Mouse (Mus musculus): ENCODE data around the gene Ubap2l. TPM values are rescaled to one million over a fixed set of nuclear protein-coding genes. Genes with fewer than 3 reads are reported as not detected.

Ubap2l gene
- polyA plus RNA-seq, 1 experiment from 2014 or later = 57.4 TPM

DNA sequence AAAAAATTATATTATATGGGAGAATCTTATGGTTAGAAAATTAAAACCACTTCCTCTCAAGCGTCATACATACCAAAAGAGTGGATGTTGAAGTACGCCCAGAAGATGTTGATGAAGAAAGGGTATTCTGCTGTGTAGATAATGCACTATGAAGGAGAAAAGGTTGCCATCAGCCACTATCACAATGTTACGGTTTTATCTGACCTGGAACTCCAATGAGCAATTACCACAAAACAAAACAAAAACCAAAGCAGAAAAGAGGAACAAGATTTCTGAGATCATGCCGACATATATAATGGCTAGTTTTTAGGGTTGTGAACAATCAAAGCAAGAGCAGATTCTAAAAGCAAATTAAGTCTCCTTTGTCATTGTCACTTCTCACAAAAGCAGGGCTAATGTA is 35.8 kb downstream of the Ubap2l start:
- DNase-seq (no peak), ATAC-seq (no peak)
- TF ChIP-seq EP300 (IDR thresholded peaks at IDR 0.05; ENCODE audit: low read depth) = no peak
- TF ChIP-seq CTCF (IDR thresholded peaks at IDR 0.05; ENCODE audit: low read depth) = no peak
- Histone ChIP-seq H3K4me3 (ENCODE audit: low read depth, low read length) (no peak overlapping the region), H3K27me3 (ENCODE audit: insufficient read depth, low read length) (no peaks in the 10 kb centered on the region), H3K9me3 (ENCODE audit: low read length) (no peaks in the 10 kb centered on the region), H3K36me3 (replicated peaks; ENCODE audit: insufficient read depth, low read length) (peaks cover 96% of the 10 kb centered on the region), H3K4me2 (ENCODE audit: low read depth, low read length) (no peak overlapping the region), H3K27ac (ENCODE audit: low read depth) (no peak overlapping the region), H3K4me1 (ENCODE audit: insufficient read depth) (no peaks in the 10 kb centered on the region), H3K9ac (replicated peaks) (no peak overlapping the region)
- WGBS (ENCODE audit: insufficient replicate concordance) = 76% methylated on average over 4 of the region's 4 CpGs

DNA sequence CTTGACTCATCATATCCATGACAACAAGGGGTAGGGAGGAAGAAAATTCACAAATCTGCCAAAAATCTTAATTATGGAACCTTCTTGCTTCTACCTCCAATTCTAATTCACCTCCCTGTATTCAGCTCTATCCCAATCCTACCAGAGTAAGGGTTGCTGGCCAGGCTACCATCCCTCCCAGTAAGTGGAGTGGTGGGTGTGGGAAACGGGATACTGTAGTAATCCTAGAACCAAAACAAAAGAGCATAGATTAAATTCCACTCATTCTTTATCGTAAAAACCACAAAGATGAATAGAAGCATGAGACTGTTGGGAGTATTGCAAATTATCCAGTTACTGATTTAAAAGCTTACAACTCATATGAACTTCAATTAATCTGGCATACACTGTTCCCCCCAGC is 42.1 kb downstream of the Ubap2l start:
- H3K4me3 ChIP-seq (ENCODE audit: low read depth, low read length) = no peak overlapping the region
- no peak for ATAC-seq
- WGBS (ENCODE audit: insufficient replicate concordance) = 76% methylated on average over 2 of the region's 2 CpGs
- no peaks in the 10 kb centered on the region for H3K27me3 ChIP-seq (ENCODE audit: insufficient read depth, low read length)
- peaks cover 85% of the 10 kb centered on the region for H3K36me3 ChIP-seq (replicated peaks; ENCODE audit: insufficient read depth, low read length)
- H3K4me2 ChIP-seq (ENCODE audit: low read depth, low read length) = no peak overlapping the region
- no peak for DNase-seq
- TF ChIP-seq EP300 (IDR thresholded peaks at IDR 0.05; ENCODE audit: low read depth) (no peak), CTCF (IDR thresholded peaks at IDR 0.05; ENCODE audit: low read depth) (no peak)
- no peaks in the 10 kb centered on the region for H3K4me1 ChIP-seq (ENCODE audit: insufficient read depth)
- no peaks in the 10 kb centered on the region for H3K9me3 ChIP-seq (ENCODE audit: low read length)
- H3K9ac ChIP-seq (replicated peaks) = no peak overlapping the region
- H3K27ac ChIP-seq (ENCODE audit: low read depth) = no peak overlapping the region

DNA sequence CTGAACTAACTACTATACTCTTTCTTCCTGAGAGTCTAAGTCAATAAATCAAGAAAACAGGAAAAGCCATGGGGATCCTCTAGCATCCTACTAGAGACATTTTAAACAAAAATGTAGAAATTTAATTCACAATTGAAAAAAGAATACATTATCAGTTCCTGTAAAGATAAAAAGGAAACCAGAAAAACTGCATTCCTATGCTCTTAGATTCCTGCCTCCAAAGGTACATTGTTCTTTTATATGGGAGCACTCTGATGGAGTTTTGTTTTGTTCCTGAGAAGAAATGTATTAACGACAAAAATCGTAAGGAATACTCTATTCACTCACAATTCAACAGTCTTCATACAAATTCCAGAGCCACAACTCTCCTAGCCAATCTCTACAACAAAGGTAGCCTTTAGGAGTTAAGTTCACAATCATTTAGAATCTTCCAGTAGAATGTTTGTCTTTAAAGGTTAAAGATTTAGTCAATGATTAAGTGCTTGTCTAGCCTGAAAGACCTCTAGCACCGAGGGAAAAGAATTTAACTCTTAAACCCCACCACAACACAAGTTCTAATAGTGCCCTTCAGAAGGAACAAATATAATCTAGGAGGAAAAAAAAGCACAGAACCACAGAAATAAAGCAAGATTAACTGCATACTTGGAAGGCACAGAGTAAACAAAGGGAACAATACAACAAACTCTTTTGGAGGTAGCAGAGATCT is 48.2 kb downstream of the Ubap2l start:
- TF ChIP-seq EP300 (IDR thresholded peaks at IDR 0.05; ENCODE audit: low read depth) = no peak
- no peak for TF ChIP-seq CTCF (IDR thresholded peaks at IDR 0.05; ENCODE audit: low read depth)
- H3K27ac ChIP-seq (ENCODE audit: low read depth) = peak overlapping the region; percentile 18; the same call in 1 of the 2 replicates
- H3K4me2 ChIP-seq (ENCODE audit: low read depth, low read length) = peak overlapping the region; percentile 7; the same call in 1 of the 2 replicates
- WGBS (ENCODE audit: insufficient replicate concordance) = 49% methylated on average over 3 of the region's 3 CpGs
- ATAC-seq (no peak), DNase-seq (no peak)
- no peaks in the 10 kb centered on the region for H3K27me3 ChIP-seq (ENCODE audit: insufficient read depth, low read length)
- peaks cover 4% of the 10 kb centered on the region for H3K4me1 ChIP-seq (ENCODE audit: insufficient read depth)
- peaks cover 60% of the 10 kb centered on the region for H3K36me3 ChIP-seq (replicated peaks; ENCODE audit: insufficient read depth, low read length)
- H3K9me3 ChIP-seq (ENCODE audit: low read length) = no peaks in the 10 kb centered on the region
- no peak overlapping the region for H3K9ac ChIP-seq (replicated peaks)
- H3K4me3 ChIP-seq (ENCODE audit: low read depth, low read length) = no peak overlapping the region

DNA sequence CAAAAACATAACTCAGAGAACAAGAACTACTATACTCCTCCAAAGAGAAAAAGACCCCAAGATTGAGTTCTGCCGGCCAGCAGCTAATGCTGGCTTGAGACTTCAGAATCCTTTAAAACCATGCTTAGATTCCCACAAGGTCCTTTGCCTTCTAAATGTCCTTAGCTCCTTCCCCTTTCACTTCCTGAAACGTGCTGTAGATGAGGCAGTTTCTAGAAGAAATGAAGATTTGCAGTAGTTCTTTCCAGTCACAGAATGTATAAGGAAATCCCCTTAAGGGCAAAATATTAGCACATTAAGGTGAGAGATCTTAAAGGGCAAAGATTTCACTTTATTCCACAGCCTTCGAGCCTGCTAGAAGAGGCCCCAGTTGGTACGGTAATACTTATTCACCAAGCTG is 52.6 kb downstream of the Ubap2l start:
- Histone ChIP-seq H3K9me3 (ENCODE audit: low read length) (no peaks in the 10 kb centered on the region), H3K4me3 (ENCODE audit: low read depth, low read length) (no peak overlapping the region), H3K27ac (ENCODE audit: low read depth) (peak overlapping the region; percentile 92), H3K27me3 (ENCODE audit: insufficient read depth, low read length) (no peaks in the 10 kb centered on the region), H3K36me3 (replicated peaks; ENCODE audit: insufficient read depth, low read length) (peaks cover 30% of the 10 kb centered on the region), H3K9ac (replicated peaks) (no peak overlapping the region), H3K4me2 (ENCODE audit: low read depth, low read length) (no peak overlapping the region), H3K4me1 (ENCODE audit: insufficient read depth) (peaks cover 13% of the 10 kb centered on the region)
- ATAC-seq = no peak
- DNase-seq = no peak
- no peak for TF ChIP-seq EP300 (IDR thresholded peaks at IDR 0.05; ENCODE audit: low read depth)
- no peak for TF ChIP-seq CTCF (IDR thresholded peaks at IDR 0.05; ENCODE audit: low read depth)
- WGBS (ENCODE audit: insufficient replicate concordance) = 75% methylated on average over 4 of the region's 4 CpGs

DNA sequence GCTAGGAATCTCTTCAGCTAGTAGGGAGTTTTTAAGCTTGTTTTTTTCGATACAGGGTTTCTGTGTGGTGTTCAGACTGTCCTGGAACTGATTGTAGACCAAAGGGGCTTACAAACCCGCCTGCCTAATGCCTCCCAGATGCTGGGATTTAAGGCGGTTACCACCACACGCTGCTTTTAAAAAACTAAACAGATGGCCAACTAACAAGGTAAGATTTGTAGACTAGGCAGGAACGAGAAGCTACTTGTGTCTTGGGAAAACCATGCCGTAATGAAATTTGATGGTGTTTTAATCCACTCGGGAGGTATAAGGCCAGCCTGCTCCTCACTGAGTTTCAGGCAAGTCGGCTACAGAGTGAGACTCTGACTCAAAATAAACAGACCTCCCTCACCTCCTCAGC is 53.3 kb downstream of the Ubap2l start:
- 23% methylated on average over 8 of the region's 8 CpGs for WGBS (ENCODE audit: insufficient replicate concordance)

DNA sequence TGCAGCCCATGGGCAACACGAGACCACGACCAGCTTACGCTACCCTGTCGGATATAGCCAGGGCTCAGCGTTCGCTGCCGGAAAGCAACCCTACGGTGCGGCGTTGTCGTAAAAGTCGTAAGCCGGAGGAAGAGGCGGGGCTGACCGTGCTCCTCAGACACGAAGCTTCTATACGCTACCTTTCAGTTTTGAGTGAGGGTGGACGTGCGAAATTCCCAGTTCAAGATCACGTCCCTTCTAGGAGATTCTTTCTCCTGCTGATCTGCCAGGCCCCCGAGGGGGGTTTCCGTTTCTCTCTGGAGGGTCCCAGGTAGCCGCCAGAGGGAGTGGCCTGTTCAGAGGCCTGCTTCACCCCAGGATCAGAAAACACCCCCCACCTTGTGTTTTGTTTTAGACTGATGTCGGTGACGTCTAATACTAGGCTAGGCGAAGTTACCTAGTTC is 53.8 kb downstream of the Ubap2l start, which contains the start of gene Hax1:
Gene Hax1 (minus strand): TSS at position 169 of the 443 bp plus-strand sequence.
- TF ChIP-seq EP300 (IDR thresholded peaks at IDR 0.05; ENCODE audit: low read depth) (no peak; the same call in 1 of the 2 replicates), CTCF (IDR thresholded peaks at IDR 0.05; ENCODE audit: low read depth) (peak; percentile 14)
- H3K36me3 ChIP-seq (replicated peaks; ENCODE audit: insufficient read depth, low read length) = peaks cover 27% of the 10 kb centered on the region
- H3K4me1 ChIP-seq (ENCODE audit: insufficient read depth) = peaks cover 13% of the 10 kb centered on the region
- peak; percentile 97 for ATAC-seq
- peak within 1 kb of the TSS; percentile 92 for H3K27ac ChIP-seq (ENCODE audit: low read depth)
- no peaks in the 10 kb centered on the region for H3K9me3 ChIP-seq (ENCODE audit: low read length)
- WGBS (ENCODE audit: insufficient replicate concordance) = under 1% methylated on average over 26 of the region's 26 CpGs
- H3K27me3 ChIP-seq (ENCODE audit: insufficient read depth, low read length) = no peaks in the 10 kb centered on the region
- peak within 1 kb of the TSS; percentile 83 for H3K4me3 ChIP-seq (ENCODE audit: low read depth, low read length)
- DNase-seq = peak; percentile 95
- peak within 1 kb of the TSS; percentile 97 for H3K4me2 ChIP-seq (ENCODE audit: low read depth, low read length)
- H3K9ac ChIP-seq (replicated peaks) = peak within 1 kb of the TSS; percentile 86

More for the DNA sequence above, 53.3 kb downstream of the Ubap2l start:
- H3K4me2 ChIP-seq (ENCODE audit: low read depth, low read length) = peak overlapping the region; percentile 97
- no peaks in the 10 kb centered on the region for H3K27me3 ChIP-seq (ENCODE audit: insufficient read depth, low read length)
- H3K9me3 ChIP-seq (ENCODE audit: low read length) = no peaks in the 10 kb centered on the region
- ATAC-seq (peak; percentile 19; the same call in 1 of the 2 replicates), DNase-seq (no peak)
- TF ChIP-seq CTCF (IDR thresholded peaks at IDR 0.05; ENCODE audit: low read depth) = no peak
- TF ChIP-seq EP300 (IDR thresholded peaks at IDR 0.05; ENCODE audit: low read depth) = no peak
- peak overlapping the region; percentile 83 for H3K4me3 ChIP-seq (ENCODE audit: low read depth, low read length)
- peaks cover 13% of the 10 kb centered on the region for H3K4me1 ChIP-seq (ENCODE audit: insufficient read depth)
- H3K36me3 ChIP-seq (replicated peaks; ENCODE audit: insufficient read depth, low read length) = peaks cover 27% of the 10 kb centered on the region
- peak overlapping the region; percentile 92 for H3K27ac ChIP-seq (ENCODE audit: low read depth)
- H3K9ac ChIP-seq (replicated peaks) = peak overlapping the region; percentile 86
